Mouse (Mus musculus): ENCODE results near the gene 4921524J17Rik.

Gene 4921524J17Rik

GRCm38 (mm10) chr8:85444092-85444491, 11.5 kb upstream of the 4921524J17Rik start:
- DNase-seq (ENCODE audit: extremely low read depth, low read depth), result no peak

DNA sequence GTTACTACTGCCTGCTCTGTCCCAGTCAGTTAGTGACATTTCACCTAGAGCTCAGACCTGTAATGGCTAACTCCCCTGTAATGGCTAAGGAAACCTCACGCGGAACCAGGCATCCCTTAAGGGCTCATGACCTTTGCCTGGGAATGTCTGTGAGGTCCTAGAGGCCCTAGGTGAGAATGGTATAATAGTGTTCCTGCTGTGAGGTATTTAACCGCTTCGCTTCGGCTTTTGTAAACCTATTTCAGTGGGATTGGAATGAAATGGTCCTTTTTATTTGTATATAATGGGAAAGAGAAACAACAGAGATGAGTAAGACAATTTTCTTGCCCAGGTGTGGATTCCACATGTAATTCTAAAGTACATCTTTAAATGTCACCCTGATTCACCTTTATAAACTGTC, 8.9 kb upstream of the 4921524J17Rik start:
- DNase-seq (ENCODE audit: extremely low read depth, low read depth), result no peak

DNA sequence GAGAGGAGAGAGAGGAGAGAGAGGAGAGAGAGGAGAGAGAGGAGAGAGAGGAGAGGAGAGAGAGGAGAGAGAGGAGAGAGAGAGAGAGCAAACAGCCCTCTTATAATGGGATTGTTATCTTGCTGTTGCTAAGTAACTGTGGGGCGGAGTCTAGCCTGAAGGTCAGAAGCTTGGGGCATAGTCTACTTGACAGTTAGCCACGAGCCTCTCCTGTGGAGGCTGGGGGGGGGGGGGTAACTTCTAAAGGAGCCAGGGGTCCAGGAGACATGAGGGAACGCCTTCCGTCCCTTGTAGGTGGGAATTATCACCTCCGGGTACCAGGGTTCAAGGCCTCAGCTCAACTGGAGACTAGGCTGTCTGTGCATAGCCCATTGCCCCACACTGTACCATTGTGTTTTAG, 3.1 kb upstream of the 4921524J17Rik start:
- no peak for DNase-seq (ENCODE audit: extremely low read depth, low read depth)

DNA sequence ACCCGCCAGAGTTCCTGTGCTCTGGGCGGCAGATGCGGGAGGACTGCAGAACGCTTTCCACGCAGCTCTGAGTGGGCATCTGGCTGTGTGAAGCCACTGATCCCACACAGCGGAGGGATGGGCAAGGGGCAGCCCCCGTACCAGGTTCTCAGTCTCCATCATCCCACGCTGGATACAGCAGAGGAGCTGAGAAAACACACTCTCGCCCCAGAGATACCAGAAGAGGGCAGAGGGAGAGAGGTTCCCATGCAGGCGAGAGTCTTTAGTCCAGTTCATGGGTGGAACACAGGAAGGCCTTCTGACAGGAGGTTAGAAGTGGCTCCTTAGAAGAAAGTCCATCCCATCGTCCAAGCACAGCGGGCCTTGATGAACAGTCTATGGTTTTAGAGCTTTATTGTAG, 2.2 kb upstream of the 4921524J17Rik start:
- no peak for DNase-seq (ENCODE audit: extremely low read depth, low read depth)

GRCm38 (mm10) chr8:85433017-85433393, 372 bp upstream of the 4921524J17Rik start:
- DNase-seq (ENCODE audit: extremely low read depth, low read depth), result no peak

DNA sequence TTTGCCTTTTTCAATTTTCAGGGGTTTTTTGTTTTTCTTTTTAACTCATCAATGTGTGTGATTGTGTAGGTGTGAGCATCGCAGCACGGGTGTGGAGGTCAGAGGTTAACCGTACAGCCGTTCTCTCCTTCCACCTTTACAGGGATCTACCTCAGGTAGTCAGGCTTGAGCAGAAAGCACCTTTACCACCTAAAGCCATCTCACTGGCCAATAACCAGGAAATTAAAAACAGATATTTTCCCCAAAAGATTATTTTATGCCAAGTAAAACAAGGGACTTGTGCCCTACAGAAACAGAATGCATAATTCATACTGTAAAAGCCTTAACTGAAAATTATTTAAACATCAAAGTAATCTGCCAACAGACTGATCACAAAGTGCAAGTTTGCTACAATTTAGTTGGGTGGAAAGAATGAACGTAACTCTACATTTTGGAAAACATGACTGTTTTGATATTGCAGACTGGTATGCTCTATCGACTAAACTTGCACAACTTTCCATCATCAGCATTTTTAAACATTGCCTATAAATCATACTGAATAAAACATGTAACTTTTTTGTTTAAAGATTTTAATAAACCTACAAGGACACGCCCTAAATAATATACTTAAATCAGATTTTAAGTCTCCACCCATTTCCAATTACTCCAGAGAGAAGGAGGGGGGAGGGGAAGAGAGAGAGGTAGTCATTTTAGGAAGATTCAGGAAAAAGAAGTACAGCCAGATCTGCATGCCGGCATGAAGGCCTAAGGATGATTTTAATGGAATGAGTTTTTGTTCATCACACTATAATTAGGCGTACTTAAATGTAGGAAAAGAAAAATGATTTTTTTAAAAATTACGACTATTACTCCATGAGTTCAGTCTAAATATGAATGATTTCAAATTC, 1.1 kb downstream of the 4921524J17Rik start:
- DNase-seq (ENCODE audit: extremely low read depth, low read depth), result peak; percentile 36

GRCm38 (mm10) chr8:85430801-85431200, 1.8 kb downstream of the 4921524J17Rik start:
- no peak for DNase-seq (ENCODE audit: extremely low read depth, low read depth)

DNA sequence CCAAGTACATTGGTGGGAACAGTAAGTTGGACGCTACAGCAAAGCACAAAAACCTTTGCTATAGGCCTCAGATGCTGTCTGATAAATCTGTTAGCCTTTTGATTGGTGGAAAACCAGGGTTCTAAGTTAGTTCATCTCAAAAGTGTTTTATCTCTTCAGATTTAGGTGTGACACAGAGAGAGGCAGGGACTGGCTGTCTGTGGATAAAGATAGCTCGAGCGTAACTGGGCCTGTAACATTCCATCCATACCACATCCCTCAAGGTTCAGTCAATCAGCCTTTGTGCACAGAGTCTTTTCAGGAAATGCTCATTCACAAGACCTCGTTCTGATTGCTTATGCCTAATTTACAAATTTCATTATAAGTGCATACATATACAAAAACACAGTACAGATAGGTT, 3.4 kb downstream of the 4921524J17Rik start:
- DNase-seq (ENCODE audit: extremely low read depth, low read depth), result no peak

- no peak for DNase-seq (ENCODE audit: extremely low read depth, low read depth)
Observed at GRCm38 (mm10) chr8:85427026-85427425, 5.6 kb downstream of the 4921524J17Rik start.

DNA sequence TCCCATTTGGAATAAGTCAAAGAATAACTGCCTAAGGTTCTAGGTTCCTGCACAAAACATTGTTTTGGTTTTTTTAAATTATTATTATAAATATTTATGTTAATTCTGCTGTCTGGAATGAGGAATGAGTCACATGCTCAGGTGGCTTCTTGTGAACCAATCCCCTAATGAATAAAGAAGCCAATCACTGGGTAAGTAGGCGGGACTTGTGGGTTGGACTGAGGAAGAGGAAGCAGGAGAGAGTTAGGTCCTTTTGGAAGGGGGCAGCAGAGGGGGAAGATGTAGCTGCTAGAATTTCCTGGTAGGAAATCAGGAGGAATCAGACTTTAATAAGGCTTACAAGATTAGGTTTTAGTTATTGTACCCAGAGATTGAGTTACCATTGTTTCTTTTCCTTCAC, 11.3 kb downstream of the 4921524J17Rik start:
- no peak for DNase-seq (ENCODE audit: extremely low read depth, low read depth)

- no peak for DNase-seq (ENCODE audit: extremely low read depth, low read depth)
Observed at GRCm38 (mm10) chr8:85408526-85408925, 24.1 kb downstream of the 4921524J17Rik start.

DNA sequence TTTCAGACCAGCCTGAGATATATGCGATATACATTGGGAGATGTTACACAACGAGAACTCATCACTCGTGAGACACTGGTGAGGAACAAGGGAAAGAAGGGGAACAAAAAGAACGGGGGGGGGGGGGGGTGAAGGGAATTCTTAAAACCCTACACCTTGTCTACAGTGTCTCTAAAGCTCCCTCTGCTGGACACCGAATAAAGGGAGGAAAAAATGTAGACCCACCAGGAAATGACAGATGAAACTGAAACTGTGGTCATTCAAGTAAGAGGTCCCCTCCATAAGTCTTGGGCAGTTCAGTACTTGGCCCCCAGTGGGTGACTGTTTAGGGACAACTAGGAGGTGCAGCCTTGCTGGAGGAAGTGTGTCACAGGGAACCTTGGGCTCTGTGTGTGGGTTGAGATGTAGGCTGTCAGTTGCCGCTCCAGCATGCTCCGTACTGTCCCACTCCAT, 24.6 kb downstream of the 4921524J17Rik start:
- DNase-seq (ENCODE audit: extremely low read depth, low read depth), result no peak

GRCm38 (mm10) chr8:85405961-85406360, 26.7 kb downstream of the 4921524J17Rik start:
- no peak for DNase-seq (ENCODE audit: extremely low read depth, low read depth)

GRCm38 (mm10) chr8:85405418-85405817, 27.2 kb downstream of the 4921524J17Rik start:
- no peak for DNase-seq (ENCODE audit: extremely low read depth, low read depth)

- no peak for DNase-seq (ENCODE audit: extremely low read depth, low read depth)
Observed at GRCm38 (mm10) chr8:85398548-85398947, 34.1 kb downstream of the 4921524J17Rik start.

DNA sequence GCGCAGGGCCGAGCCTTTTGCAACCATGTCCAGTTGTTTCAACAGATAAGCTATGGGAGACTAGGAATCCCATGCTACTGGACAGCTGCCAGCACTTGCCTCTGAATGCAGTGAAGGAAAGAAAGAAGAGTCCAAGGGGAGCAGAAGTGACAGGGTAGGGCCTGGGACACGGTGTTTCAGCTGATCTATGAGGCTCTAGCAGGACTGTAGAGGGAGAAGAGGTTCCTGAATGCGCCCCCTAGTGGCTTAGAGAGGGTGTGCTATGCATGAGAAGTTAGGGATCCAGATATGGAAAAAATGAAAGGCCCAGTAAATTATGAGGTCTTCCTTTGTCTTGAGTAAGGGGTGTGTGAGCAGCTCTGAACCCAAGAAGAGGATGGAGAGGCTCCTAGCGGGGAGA, 35.1 kb downstream of the 4921524J17Rik start:
- DNase-seq (ENCODE audit: extremely low read depth, low read depth), result peak; percentile 76

DNA sequence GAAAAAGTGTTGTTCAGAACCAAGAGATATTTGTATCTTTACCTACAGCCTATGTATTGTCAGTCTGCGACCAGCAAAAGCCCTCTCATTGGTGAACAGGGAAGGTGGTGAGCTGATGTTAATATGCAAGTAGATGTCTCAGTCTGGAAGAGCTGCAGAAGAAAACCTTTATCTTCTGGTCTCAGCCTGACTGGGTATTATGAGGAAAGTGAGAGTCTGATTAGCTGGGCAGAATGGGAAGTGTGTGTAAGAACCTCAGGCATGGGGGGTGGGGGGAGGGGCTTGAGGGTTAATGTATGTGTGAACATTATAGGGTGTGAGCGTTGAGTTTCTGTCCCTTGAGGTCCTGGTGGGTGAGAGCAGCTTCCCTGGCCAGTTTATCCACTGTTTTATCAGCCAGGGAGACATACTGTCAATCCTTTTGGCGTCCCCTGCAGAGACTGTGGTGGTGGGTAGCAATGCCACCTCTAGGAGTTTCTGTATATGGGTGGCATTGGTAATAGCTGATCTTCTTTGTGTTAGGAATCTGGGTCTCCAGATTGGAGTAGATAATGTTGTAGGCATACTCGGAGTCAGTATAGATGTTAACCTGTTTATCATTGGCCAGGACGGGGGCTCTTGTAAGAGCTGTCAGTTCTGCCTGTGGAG, 36.1 kb downstream of the 4921524J17Rik start:
- peak; percentile 88 for DNase-seq (ENCODE audit: extremely low read depth, low read depth)

DNA sequence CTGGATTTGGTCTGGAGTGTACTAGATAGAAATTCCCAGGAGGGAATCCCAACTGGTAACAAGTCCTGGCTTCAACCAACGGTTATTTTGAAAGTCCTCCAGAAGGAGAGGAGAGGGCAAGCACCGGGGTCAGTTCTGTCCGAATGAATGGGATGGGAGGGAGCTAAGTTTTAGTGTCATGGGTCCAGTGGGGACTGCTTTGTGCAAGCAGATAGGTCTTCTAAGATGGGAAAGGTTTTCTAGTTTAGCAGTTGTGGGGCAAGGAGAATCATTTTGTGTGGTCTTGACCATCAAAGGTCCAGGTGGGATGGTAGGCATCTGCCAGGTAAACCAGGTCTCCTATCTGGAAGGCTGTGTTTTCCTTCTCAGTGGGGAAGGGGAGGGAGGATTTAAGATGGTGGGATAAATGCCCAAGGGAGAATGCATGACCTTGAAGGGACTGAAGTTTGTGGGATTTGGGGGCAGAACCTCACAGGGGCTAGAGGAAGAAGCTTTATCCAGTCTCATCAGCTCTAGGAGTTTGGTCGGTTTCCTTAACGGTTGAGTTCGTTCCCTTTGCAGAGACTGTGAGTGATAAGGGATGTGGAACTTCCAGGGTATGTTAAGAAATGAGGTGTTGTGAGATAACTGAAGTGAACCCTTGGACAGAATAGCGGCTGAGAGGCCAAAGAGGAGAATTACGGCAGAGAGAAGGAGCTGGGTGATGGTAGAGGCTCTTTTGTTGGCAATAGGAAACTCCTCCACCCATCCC, 36.8 kb downstream of the 4921524J17Rik start:
- DNase-seq (ENCODE audit: extremely low read depth, low read depth), result peak; percentile 80

- no peak for DNase-seq (ENCODE audit: extremely low read depth, low read depth)
Observed at GRCm38 (mm10) chr8:85395017-85395416, 37.6 kb downstream of the 4921524J17Rik start.

GRCm38 (mm10) chr8:85393199-85393598, 39.4 kb downstream of the 4921524J17Rik start:
- no peak for DNase-seq (ENCODE audit: extremely low read depth, low read depth)

DNA sequence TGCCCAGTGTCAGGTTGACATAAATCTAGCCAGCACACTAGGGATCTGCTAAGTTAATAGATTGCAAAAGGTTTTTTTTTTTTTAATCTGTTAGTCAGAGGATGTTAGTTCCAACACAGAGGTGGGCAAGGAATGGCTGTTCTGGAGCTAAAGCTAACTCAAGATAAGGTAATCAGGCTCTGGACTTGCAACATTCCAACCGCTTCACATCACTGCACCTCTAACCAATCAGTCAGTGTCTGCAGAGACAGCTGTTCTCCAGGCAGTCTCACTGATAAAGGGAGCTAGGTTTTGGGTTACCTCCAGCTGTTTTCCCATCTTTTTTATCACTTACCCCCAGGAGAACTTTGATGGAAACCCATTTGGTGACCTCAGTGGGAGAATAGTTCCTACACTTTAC, 41.2 kb downstream of the 4921524J17Rik start:
- DNase-seq (ENCODE audit: extremely low read depth, low read depth), result no peak

GRCm38 (mm10) chr8:85386205-85386604, 46.4 kb downstream of the 4921524J17Rik start, which contains the start of gene Mylk3:
Mylk3 (minus strand) TSS chr8:85386345.
- no peak for DNase-seq (ENCODE audit: extremely low read depth, low read depth)
